Mouse (Mus musculus) heart, embryonic 14.5 days (tissue): Measurements from ENCODE around the gene Il1rl1. TPM values are rescaled to one million over a fixed set of nuclear protein-coding genes. Genes with fewer than 3 reads are reported as not detected.

Experiments used
- ATAC-seq: fragments of 200-750 bp; cut with Nextera tagmentation; 2 replicates; pipeline ENCODE4 v1.8.0; 2017; ENCODE audit warnings: low read depth, moderate TSS enrichment; ENCODE audit not compliant: insufficient number of reproducible peaks, insufficient read depth, low FRiP score
- H3K27ac ChIP-seq, 2 experiments: fragments of 200-500 bp in 1 of 2; fragments of 300-500 bp in 1 of 2; sonication (generic) in 1 of 2; replicated peaks in 1 of 2; 2 replicates each; pipeline ENCODE4 v1.5.1; 2012 to 2014; ENCODE audit warnings: low read depth in 2 of 2, low read length in 2 of 2, control low read depth in 1 of 2, mild to moderate bottlenecking in 1 of 2, mixed read lengths in 1 of 2; ENCODE audit not compliant: control insufficient read depth in 1 of 2, insufficient read depth in 1 of 2
- H3K27me3 ChIP-seq: fragments of 300-500 bp; sonication (generic); 2 replicates; pipeline ENCODE4 v1.6.1; 2014; ENCODE audit warnings: mild to moderate bottlenecking, low read length, control low read depth; ENCODE audit not compliant: control insufficient read depth, insufficient read depth
- H3K36me3 ChIP-seq: fragments of 300-500 bp; sonication (generic); 2 replicates; pipeline ENCODE4 v1.6.1; 2014; ENCODE audit warnings: mild to moderate bottlenecking, control low read depth, low read length, mixed read lengths; ENCODE audit not compliant: control insufficient read depth, insufficient read depth
- H3K4me1 ChIP-seq, 2 experiments: fragments of 200-500 bp in 1 of 2; fragments of 300-500 bp in 1 of 2; sonication (generic) in 1 of 2; 2 replicates each; pipeline ENCODE4 v1.6.1; 2012 to 2014; ENCODE audit warnings: low read length in 2 of 2, control low read depth in 1 of 2, mixed read lengths in 1 of 2; ENCODE audit not compliant: control insufficient read depth in 2 of 2, insufficient read depth in 2 of 2
- H3K4me2 ChIP-seq: fragments of 300-500 bp; sonication (generic); 2 replicates; pipeline ENCODE4 v1.6.1; 2014; ENCODE audit warnings: mild to moderate bottlenecking, low read length
- H3K4me3 ChIP-seq, 2 experiments: fragments of 200-500 bp in 1 of 2; fragments of 300-500 bp in 1 of 2; sonication (generic) in 1 of 2; 2 replicates each; pipeline ENCODE4 v1.5.1; 2012 to 2014; ENCODE audit warnings: low read length in 2 of 2, mild to moderate bottlenecking in 2 of 2, control low read depth in 1 of 2, low read depth in 1 of 2, moderate library complexity in 1 of 2; ENCODE audit not compliant: control insufficient read depth in 1 of 2, insufficient read depth in 1 of 2
- H3K9ac ChIP-seq: fragments of 300-500 bp; sonication (generic); 2 replicates; pipeline ENCODE4 v1.6.1; 2014; ENCODE audit warnings: mild to moderate bottlenecking, low read length
- H3K9me3 ChIP-seq: fragments of 300-500 bp; sonication (generic); 2 replicates; pipeline ENCODE4 v1.6.1; 2016; ENCODE audit warnings: low read length, control low read depth; ENCODE audit not compliant: control insufficient read depth
- WGBS: fragments of 180-500 bp; shearing (Covaris S2); extraction: QIAGEN DNeasy Blood & Tissue Kit; methylation state at CpG from one replicate; pipeline ENCODE4 v1.1.7; 2014; 5-methylcytosine and 5-hydroxymethylcytosine counted together
- polyA plus RNA-seq: library from polyadenylated mRNA; unstranded; fragments of >200 nt; fragmentation: Nextera tagmentation; extraction: Ambion mirVana; gene quantifications from 2 replicates; pipeline ENCODE4 v1.2.1, GENCODE M21; 2014

Gene Il1rl1
- polyA plus RNA-seq, 1 experiment from 2014 or later: 0.62 TPM

- Histone ChIP-seq H3K9me3 (no peaks in the 10 kb centered on the region), H3K27ac (no peak overlapping the region), H3K4me2 (no peak overlapping the region), H3K4me1 (no peaks in the 10 kb centered on the region), H3K27me3 (no peaks in the 10 kb centered on the region), H3K36me3 (no peaks in the 10 kb centered on the region), H3K9ac (no peak overlapping the region), H3K4me3 (no peak overlapping the region)
- WGBS: 86% methylated on average over 8 of the region's 8 CpGs
- no peak for ATAC-seq
Observed at GRCm38 (mm10) chr1:40439504-40439903, 10.1 kb downstream of the Il1rl1 start.

DNA sequence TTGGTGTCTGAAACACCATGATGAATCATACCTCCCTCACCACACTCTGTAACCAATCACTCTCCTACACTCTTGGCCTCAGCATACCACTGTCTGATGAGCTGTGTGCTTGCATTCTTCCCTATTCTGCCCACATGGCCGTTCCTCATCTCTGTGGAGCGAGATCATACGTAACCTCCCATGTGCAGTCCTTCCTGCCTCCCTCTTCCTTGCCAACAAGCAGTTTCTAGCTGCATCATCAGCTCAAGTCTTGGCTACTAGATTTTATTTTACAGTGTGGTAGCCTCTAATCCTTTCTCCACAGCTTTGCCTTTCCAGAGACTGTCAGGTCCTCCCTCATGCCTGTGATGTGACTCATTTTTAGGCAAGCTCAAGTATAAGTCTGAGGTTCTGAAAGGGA lies 15.4 kb downstream of the Il1rl1 start:
- no peak for ATAC-seq
- 69% methylated on average over 3 of the region's 3 CpGs for WGBS

DNA sequence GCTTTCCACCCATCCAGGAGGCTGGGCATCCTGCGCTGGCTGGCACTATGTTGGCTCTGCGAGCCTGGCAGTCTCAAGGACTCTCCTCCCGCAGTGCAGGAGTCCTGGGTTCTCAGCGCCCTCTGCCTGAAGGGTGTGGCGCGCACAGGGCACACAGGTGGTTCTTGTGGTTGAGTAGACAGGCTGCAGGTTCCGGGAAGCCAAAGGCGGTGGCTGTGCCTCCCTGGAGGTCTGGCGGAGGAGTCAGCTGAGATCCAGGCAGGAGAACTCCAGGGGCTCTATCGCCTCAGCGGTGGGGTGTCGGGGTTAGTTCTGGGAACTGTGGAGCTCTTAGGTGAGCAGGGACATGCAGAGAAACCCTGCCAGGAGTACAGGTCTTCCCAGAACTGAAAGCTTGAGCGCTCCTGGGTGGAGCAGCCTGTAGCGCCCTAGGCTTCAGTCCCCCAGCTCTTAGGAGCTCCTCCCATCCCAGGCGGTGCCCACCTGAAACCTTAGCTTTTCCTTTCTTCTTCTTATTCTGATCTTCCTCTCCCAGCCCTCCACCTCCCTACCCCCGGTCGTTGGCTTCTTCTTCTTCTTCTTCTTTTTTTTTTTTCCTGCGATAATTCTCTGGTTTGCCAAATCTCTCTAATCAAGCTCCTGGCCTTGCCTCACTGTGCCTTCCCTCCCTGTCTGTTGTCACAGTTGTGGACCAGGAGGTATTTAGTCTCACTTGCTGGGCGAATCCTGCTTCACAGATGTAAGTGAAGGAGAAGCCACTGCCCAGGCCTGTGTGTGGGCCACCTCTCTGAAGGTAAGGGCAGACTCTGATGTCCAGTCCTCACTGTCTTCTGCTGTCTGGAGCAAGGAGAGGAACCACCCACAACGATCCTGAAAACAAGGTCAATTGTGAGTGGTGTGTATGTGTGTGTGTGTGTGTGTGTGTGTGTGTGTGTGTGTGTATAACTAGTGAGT lies 36.4 kb downstream of the Il1rl1 start, which contains the start of gene Il18r1:
TSS of gene Il18r1 (plus strand) at position 76 of the 954 bp plus-strand sequence.
- no peak for ATAC-seq
- 34% methylated on average over 20 of the region's 20 CpGs for WGBS
- no peak within 1 kb of the TSS for H3K4me2 ChIP-seq
- no peaks in the 10 kb centered on the region for H3K4me1 ChIP-seq
- no peak within 1 kb of the TSS for H3K27ac ChIP-seq
- no peak within 1 kb of the TSS for H3K4me3 ChIP-seq
- no peaks in the 10 kb centered on the region for H3K9me3 ChIP-seq
- H3K9ac ChIP-seq: no peak within 1 kb of the TSS
- H3K36me3 ChIP-seq: no peaks in the 10 kb centered on the region
- no peaks in the 10 kb centered on the region for H3K27me3 ChIP-seq

More for the DNA sequence above, 15.4 kb downstream of the Il1rl1 start:
- H3K36me3 ChIP-seq: no peaks in the 10 kb centered on the region
- no peaks in the 10 kb centered on the region for H3K9me3 ChIP-seq
- H3K4me2 ChIP-seq: no peak overlapping the region
- H3K27me3 ChIP-seq: no peaks in the 10 kb centered on the region
- no peak overlapping the region for H3K9ac ChIP-seq
- H3K4me3 ChIP-seq: no peak overlapping the region
- no peaks in the 10 kb centered on the region for H3K4me1 ChIP-seq
- no peak overlapping the region for H3K27ac ChIP-seq

- WGBS: 82% methylated on average over 4 of the region's 4 CpGs
- Histone ChIP-seq H3K4me3 (no peak overlapping the region), H3K9ac (no peak overlapping the region), H3K4me2 (no peak overlapping the region), H3K9me3 (no peaks in the 10 kb centered on the region), H3K36me3 (no peaks in the 10 kb centered on the region), H3K27me3 (no peaks in the 10 kb centered on the region), H3K4me1 (no peaks in the 10 kb centered on the region), H3K27ac (no peak overlapping the region)
- no peak for ATAC-seq
Observed at GRCm38 (mm10) chr1:40467306-40467705, 37.9 kb downstream of the Il1rl1 start.

- Histone ChIP-seq H3K27ac (no peak overlapping the region), H3K27me3 (no peaks in the 10 kb centered on the region), H3K4me2 (no peak overlapping the region), H3K9me3 (no peaks in the 10 kb centered on the region), H3K4me3 (no peak overlapping the region), H3K4me1 (no peaks in the 10 kb centered on the region), H3K9ac (no peak overlapping the region), H3K36me3 (no peaks in the 10 kb centered on the region)
- 45% methylated on average over 2 of the region's 2 CpGs for WGBS
- ATAC-seq: no peak
Observed at GRCm38 (mm10) chr1:40468805-40469204, 39.4 kb downstream of the Il1rl1 start.

- 83% methylated on average over 12 of the region's 12 CpGs for WGBS
- no peak overlapping the region for H3K4me3 ChIP-seq
- no peaks in the 10 kb centered on the region for H3K36me3 ChIP-seq
- H3K27ac ChIP-seq: no peak overlapping the region
- no peak overlapping the region for H3K9ac ChIP-seq
- no peaks in the 10 kb centered on the region for H3K27me3 ChIP-seq
- no peaks in the 10 kb centered on the region for H3K4me1 ChIP-seq
- no peaks in the 10 kb centered on the region for H3K9me3 ChIP-seq
- no peak for ATAC-seq
- no peak overlapping the region for H3K4me2 ChIP-seq
Observed at GRCm38 (mm10) chr1:40469900-40470299, 40.5 kb downstream of the Il1rl1 start.

- 81% methylated on average over 1 of the region's 1 CpGs for WGBS
Observed at GRCm38 (mm10) chr1:40472401-40472800, 43.0 kb downstream of the Il1rl1 start.

More at GRCm38 (mm10) chr1:40472401-40472800, 43.0 kb downstream of the Il1rl1 start:
- Histone ChIP-seq H3K4me3 (no peak overlapping the region), H3K4me2 (no peak overlapping the region), H3K36me3 (no peaks in the 10 kb centered on the region), H3K27ac (no peak overlapping the region), H3K27me3 (no peaks in the 10 kb centered on the region), H3K4me1 (no peaks in the 10 kb centered on the region), H3K9ac (no peak overlapping the region), H3K9me3 (no peaks in the 10 kb centered on the region)
- no peak for ATAC-seq
